ENCODE assay signal across 8 mouse cellular contexts in genomic region chr19:42089748-42090595, GRCm38 (mm10). TPM values are rescaled to one million over a fixed set of nuclear protein-coding genes. Genes with fewer than 3 reads are reported as not detected.
DNase-seq lines count a peak whose midpoint lies in the region; ATAC-seq and TF ChIP-seq lines count a peak whose summit lies in the region.

Gene Pi4k2a (plus strand): TSS chr19:42090470.

- H3K4me3 ChIP-seq in hindbrain, embryonic 10.5 days = peak within 1 kb of the TSS; percentile 80
- H3K4me3 ChIP-seq in lung, postnatal 0 days (ENCODE audit: low read depth, low read length) = peak within 1 kb of the TSS; percentile 95

- ATAC-seq in frontal cortex, adult (ENCODE audit: low TSS enrichment) = peak; percentile 88
- ATAC-seq in lung, postnatal 0 days = peak; percentile 98

- H3K9ac ChIP-seq in lung, postnatal 0 days (replicated peaks; ENCODE audit: low read depth) = peak within 1 kb of the TSS; percentile 88

- TF ChIP-seq EP300 in lung, postnatal 0 days (IDR thresholded peaks at IDR 0.05) = peak; percentile 53

- TF ChIP-seq CTCF in lung, postnatal 0 days (IDR thresholded peaks at IDR 0.05) = peak; percentile 10; the same call in 1 of the 2 replicates

- H3K27me3 ChIP-seq in hindbrain, embryonic 10.5 days (ENCODE audit: insufficient read depth, poor library complexity, severe bottlenecking) = no peaks in the 10 kb centered on the region
- H3K27me3 ChIP-seq in lung, postnatal 0 days (replicated peaks; ENCODE audit: insufficient read depth, low read length) = no peaks in the 10 kb centered on the region

- H3K36me3 ChIP-seq in hindbrain, embryonic 10.5 days = peaks cover 22% of the 10 kb centered on the region
- no peaks in the 10 kb centered on the region for H3K36me3 ChIP-seq in lung, postnatal 0 days (ENCODE audit: insufficient read depth, low read length)

- H3K27ac ChIP-seq in hindbrain, embryonic 10.5 days = peak within 1 kb of the TSS; percentile 91
- H3K27ac ChIP-seq in lung, postnatal 0 days (ENCODE audit: low read length) = peak within 1 kb of the TSS; percentile 98

- peaks cover 42% of the 10 kb centered on the region for H3K4me1 ChIP-seq in hindbrain, embryonic 10.5 days (replicated peaks)
- peaks cover 16% of the 10 kb centered on the region for H3K4me1 ChIP-seq in lung, postnatal 0 days (ENCODE audit: insufficient read depth, low read depth, low read length)

- H3K9me3 ChIP-seq in hindbrain, embryonic 10.5 days = no peaks in the 10 kb centered on the region
- H3K9me3 ChIP-seq in lung, postnatal 0 days (ENCODE audit: low read length) = no peaks in the 10 kb centered on the region

- 1% methylated on average over 55 of the region's 55 CpGs for WGBS in hindbrain, embryonic 10.5 days
- under 1% methylated on average over 38 of the region's 55 CpGs for WGBS in lung, postnatal 0 days

- peak; percentile 98 for DNase-seq in MN1 (ENCODE audit: low spot score)
- DNase-seq in cerebellum, adult 9-10 months = peak; percentile 99
- DNase-seq in hindbrain, embryonic 10.5 days (ENCODE audit: low spot score) = peak; percentile 99
- DNase-seq in layer of hippocampus, adult 9-11 months = peak; percentile 100
- peak; percentile 100 for DNase-seq in lung, postnatal 0 days (ENCODE audit: low spot score)
- peak; percentile 94 for DNase-seq in ovary, postnatal 14 days (ENCODE audit: low spot score)
- DNase-seq in thymus, postnatal 14 days = peak; percentile 99

- H3K4me2 ChIP-seq in lung, postnatal 0 days (replicated peaks; ENCODE audit: low read depth, low read length) = peak within 1 kb of the TSS; percentile 81

RNA-seq across cellular contexts. Expression of gene Pi4k2a, which starts in this region (rescaled TPM):
- 28.2 TPM in 2 replicates for polyA plus RNA-seq in hindbrain, embryonic 10.5 days (2016; fragmentation: Nextera tagmentation; extraction: Ambion mirVana)
- polyA plus RNA-seq in lung, postnatal 0 days (2015; fragmentation: Nextera tagmentation; extraction: Ambion mirVana) = 24.2 and 24.6 TPM in 2 replicates

Comparison
In these comparisons a context has a peak if more than half of its experiments do, and no peak if none do; other contexts are left out.
1. Peak in every context shown above with its lines: DNase-seq, ATAC-seq, H3K4me3 ChIP-seq and H3K27ac ChIP-seq.